Mouse (Mus musculus) left cerebral cortex, adult 18-20 months (tissue): ENCODE measurements around the gene G3bp1. TPM values are rescaled to one million over a fixed set of nuclear protein-coding genes. Genes with fewer than 3 reads are reported as not detected.

Experiments
- DNase-seq, 2 experiments: peaks; one replicate each; pipeline ENCODE4 v3.0.0; 2021 to 2022; ENCODE audit warnings: low spot score in 2 of 2, mixed read lengths in 1 of 2
- microRNA-seq, 2 experiments: library from miRNA; unstranded; fragments of <30 nt; microRNA quantifications; one replicate each; pipeline ENCODE4 v1.2.0; 2021
- total RNA-seq, 2 experiments: library from RNA; stranded (reverse); gene quantifications; 2 replicates each; pipeline ENCODE4 v1.2.3; 2021

Gene G3bp1
- total RNA-seq, 2 experiments from 2014 or later, result 34.4 to 35.7 TPM

GRCm38 (mm10) chr11:55542671-55543070, 73.2 kb downstream of the G3bp1 start:
- DNase-seq, result no peak

GRCm38 (mm10) chr11:55545690-55546089, 76.2 kb downstream of the G3bp1 start:
- no peak for DNase-seq

Small RNA genes within 50 kb of the gene (microRNA-seq; reads per million reads assigned to microRNA genes)
- gene Mir7652, result 0 reads per million in 2 experiments

Other genes starting within 250 kb of the G3bp1 start
- gene Fat2, start 133.1 kb upstream of the G3bp1 start, total RNA-seq, result under 1 TPM; 0.26 to 0.28 TPM
- gene Sparc, start 46.5 kb upstream of the G3bp1 start, total RNA-seq, result 100 to 1,000 TPM; 174 to 202 TPM
- 100 to 1,000 TPM in 1 of 2 experiments, 10 to 100 TPM in 1; 84.3 to 103 TPM for gene Atox1, start 8.4 kb upstream of the G3bp1 start, total RNA-seq
- 1 to 10 TPM; 1.3 to 1.8 TPM for gene Glra1, start 138.5 kb downstream of the G3bp1 start, total RNA-seq